Mouse (Mus musculus): ENCODE measurements around the gene Csrp1. TPM values are rescaled to one million over a fixed set of nuclear protein-coding genes. Genes with fewer than 3 reads are reported as not detected.

Gene Csrp1
- total RNA-seq, 2 experiments from 2014 or later, result 262 to 267 TPM

DNA sequence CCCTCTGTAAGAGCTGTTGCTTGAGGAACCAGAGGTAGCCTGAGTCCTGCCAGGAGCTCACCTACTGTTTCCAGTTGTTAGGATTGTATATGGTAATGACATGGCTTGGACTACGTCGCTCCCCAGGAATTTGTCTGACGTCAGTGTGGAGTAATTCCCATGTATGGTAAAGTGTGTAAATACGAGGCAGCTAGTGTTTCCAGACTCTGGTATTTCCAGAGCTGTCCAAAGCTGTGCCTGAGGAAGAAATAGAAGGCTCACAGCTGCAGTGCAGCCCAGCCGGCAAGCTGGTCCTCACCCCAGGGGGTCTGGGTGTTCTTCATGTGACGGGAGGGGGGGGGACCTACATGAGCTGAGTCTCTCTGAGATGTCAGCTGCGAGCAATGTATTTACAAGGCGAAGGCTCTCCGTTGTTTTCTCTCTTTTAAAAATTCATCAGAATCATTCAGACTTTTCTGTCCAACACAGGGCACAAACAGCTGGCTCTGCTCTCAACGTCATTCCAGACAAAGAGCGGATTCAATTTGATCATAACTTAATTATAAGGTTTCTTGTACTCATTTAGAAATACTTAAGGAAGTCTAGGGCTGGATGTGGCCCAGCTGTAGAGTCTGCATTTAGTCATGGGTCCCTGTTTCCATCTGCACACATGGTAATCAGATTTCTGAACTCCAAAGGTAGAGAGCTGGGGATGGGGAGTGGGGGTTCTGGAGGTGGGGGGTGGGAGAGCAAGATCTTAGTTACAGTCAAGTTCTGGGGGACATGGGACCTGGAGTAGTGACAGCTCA lies 12.2 kb downstream of the Csrp1 start:
- DNase-seq, result peak; percentile 66

DNA sequence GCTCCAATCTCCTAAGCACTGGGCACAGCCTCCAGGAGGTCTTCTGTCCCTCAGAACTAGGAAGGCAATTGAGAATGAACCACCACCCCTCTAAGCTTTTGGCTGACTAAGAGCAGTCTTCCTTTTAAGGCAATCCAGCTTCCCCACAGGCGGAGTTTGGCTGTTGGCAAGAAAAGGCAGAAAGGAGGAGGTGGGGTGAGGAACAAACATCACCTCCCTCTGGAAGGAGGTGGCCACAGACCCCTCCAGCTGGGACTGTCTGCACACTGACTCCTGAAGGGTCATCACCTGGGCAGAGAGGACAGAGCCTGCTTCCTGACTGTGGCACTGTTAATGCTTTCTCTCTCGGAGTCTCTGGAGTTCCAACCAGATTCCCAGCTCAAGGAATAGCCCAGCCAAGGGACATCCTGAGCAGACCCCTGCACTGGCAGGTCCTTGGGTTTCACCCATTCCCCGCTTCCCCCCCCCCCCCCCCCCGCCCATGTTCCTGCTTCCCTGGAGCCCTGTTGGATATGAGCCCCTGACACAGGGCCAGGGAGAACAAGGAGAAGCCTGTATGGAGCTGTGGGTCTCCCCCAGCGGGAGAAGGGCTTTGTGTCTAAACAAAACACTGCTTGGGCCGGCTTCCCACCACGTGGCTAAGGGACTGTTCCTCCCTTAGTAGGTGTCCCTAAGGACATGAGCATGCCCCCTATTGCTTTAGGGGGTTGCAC lies 14.5 kb downstream of the Csrp1 start:
- peak; percentile 67 for DNase-seq

- no peak for DNase-seq
Measured at GRCm38 (mm10) chr1:135735460-135735859, 15.6 kb downstream of the Csrp1 start.

DNA sequence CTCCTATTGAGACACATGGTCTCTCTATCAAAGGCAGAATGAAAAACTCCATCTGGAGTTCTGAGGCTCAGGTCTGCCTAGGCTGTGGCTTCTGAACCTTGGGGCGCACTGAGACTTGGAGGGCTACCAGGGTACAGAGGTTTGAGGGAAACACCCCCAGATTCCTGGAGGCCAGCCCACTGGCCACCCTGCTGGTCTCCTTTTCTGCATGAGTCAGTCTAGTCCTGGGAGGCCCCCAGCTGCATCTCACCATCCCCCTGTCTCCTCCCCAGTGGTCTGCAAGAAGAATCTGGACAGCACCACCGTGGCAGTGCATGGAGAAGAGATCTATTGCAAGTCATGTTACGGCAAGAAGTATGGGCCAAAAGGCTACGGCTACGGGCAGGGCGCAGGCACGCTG lies 25.1 kb downstream of the Csrp1 start:
- DNase-seq, result no peak

GRCm38 (mm10) chr1:135746248-135746647 lies 26.4 kb downstream of the Csrp1 start:
- no peak for DNase-seq

- DNase-seq, result peak; percentile 98
Measured at GRCm38 (mm10) chr1:135752737-135753348, 33.0 kb downstream of the Csrp1 start.

DNA sequence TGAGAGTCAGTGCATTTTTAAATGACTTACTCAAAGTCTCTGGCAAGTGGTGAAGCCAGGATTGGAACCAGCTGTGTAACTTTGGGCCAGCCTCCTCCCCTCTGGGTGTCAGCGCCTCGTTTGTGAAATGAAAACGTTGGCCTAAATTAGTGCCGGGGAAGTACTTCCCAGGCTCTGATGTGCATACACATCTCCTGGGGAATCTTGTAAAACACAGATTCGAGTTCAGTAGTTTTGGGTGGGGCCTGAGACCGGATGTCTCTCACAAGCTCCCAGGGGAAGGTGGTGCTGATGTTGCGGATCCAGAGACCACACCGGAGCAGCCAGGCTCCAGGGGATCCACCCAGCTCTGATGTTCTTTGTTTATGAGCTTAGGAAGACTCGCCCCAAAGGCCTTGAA lies 35.4 kb downstream of the Csrp1 start:
- DNase-seq, result peak; percentile 66

DNA sequence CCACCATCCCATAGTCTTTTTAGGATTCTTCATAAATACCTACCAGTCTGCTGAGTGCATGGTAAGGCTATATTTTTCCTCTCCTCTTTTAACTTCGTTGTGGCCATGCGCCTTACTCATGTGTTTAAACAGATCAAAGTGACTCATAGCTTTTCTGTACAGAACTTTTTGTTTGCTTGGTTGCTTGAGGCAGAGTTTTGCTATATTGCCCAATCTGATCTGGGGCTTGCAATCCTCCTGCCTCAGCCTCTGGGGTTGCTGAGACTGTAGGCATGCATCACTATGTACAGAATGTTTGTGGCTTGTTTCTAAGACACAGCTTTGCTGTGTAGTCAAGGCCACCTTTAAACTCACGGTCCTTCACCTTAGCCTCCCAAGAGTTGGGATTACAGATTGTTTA lies 36.1 kb downstream of the Csrp1 start:
- no peak for DNase-seq

DNA sequence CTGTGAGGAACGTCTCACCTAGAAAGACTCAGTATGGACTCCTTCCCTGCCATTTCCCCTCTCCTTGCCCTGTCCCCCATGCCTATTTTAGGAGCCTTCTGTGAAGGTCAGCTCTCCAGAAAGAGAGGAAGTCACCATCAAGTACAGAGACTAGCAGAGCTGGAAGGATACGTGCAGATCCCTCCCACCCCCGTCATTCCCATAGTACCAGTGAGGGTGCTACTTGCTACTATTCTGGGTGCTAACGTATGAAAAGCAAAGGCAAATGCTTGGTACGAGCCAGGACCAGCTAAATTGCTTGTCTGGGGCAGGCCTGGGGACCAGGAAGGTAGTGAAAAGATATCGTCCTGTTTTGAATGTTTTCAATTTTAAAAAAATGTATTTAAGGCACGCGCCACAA lies 37.4 kb downstream of the Csrp1 start:
- DNase-seq, result no peak

DNA sequence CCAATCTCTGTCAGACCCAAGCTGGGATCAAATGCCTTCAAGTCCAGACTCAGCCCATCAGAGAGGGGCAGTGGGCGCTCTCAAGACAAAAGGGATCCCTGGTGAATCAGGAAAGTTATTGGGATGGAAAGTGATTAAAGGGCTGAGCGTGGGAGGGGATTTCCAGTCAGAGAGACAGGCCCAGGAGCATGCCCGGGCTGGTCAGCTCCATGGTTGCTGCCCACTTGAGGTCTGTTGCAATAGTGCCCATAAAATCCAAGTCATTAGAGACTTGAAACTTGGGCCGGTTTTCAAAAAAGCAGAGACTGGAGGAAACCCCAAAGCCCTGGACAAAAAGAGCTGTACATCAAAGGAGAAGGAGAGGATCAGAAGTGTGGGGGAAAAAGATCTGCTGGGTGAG lies 39.8 kb downstream of the Csrp1 start:
- DNase-seq, result no peak

- no peak for DNase-seq
Measured at GRCm38 (mm10) chr1:135760216-135760615, 40.4 kb downstream of the Csrp1 start.

DNA sequence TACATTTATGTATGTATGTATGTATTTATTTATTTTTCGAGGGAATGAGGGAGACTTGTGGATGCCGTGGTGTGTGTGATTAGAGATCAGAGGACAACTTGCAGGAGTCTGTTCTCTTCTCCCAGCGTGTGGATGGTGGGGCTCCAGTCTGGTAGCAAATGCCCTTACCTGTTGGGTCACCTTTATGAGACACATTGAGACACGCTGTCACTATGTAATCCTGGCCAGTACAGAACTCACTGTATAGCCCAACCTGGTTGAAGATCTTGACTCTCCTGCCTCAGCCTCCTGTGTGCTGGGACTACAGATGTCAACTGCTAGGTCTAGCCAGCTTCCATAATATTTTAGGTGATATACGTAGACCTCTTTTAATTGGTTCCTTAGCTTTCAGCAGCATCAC lies 41.9 kb downstream of the Csrp1 start:
- DNase-seq, result no peak

DNA sequence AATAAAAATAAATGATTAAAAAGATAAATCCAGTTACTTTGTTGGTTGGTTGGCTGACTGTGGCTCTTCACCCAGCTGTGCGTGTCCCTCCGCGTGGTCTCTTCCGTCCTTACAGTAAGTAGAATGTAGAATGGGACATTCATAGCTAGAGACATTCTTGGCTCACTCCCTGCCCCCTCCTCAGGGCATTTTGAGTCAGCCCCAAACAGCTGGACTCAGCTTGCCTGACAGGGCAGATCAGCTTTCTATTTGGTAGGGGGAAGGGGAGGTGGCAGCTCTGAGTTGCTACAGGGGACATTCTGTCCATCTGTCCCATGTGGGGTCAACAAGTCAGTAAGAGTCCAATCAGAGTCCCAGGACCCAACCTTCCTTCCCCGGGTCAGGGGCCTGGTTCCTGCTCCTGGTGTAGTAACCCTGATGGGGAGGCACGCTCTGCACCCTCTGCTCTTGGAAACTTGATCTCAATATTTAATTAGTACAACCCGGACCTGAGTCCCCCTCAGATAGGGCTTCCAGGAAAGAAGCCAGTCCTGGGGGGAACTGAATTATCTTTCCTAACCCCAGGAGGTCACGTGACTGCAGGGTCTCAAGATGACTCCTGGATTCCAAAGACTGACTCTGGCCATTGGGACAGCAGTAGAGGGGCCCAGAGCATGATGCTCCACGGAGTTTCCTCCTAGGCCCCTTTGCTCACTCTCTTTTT lies 43.8 kb downstream of the Csrp1 start:
- peak; percentile 54 for DNase-seq

DNA sequence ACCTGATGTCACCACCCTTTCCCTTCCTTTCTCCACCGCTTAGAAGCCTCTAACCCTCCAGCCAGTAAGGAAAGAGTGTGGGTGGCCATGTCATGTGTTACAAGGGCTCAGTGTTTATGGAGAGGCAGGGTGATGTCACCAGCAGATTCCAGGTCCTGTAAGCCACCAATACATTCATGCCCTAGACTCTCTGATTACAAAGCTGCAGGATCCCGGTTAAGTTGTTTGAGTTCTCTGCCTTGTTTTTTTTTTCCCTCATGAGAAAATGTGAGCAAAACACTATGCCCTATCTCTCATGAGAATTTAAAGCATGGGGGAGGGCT lies 44.3 kb downstream of the Csrp1 start:
- DNase-seq, result no peak

GRCm38 (mm10) chr1:135765645-135766591 lies 46.1 kb downstream of the Csrp1 start, which contains the start of gene Phlda3:
Phlda3 (plus strand) TSS chr1:135766119.
- peak; percentile 89 for DNase-seq

- DNase-seq, result no peak
Measured at GRCm38 (mm10) chr1:135766592-135767306, 46.9 kb downstream of the Csrp1 start.

DNA sequence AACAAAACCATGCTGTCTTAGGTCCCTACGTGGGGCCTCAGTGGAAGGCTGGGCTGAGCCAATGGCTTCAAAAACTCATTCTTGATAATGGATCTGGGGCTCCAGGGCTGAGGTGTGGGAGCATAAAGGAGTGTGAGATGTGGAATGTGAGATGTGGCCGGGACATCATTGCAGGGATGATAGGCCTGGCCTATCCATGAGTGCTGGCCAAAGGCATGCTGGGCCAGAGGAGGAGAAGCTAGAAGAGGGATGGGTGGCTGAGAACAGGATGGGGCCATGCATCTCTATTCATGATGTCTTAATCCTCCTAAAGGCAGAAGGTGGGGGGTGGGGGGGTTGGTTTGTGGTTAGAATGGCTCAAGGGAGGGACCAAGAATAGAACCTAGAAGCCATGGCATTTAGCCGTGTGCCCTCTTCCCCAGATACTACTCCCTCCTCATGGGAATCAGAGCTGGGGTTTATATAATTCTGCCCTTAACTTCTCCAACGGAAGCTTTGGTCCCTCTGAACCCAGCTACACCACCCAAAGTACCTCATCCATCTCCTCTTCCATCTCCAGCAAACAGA lies 47.5 kb downstream of the Csrp1 start:
- no peak for DNase-seq

- DNase-seq, result no peak
Measured at GRCm38 (mm10) chr1:135768400-135768799, 48.5 kb downstream of the Csrp1 start.

DNA sequence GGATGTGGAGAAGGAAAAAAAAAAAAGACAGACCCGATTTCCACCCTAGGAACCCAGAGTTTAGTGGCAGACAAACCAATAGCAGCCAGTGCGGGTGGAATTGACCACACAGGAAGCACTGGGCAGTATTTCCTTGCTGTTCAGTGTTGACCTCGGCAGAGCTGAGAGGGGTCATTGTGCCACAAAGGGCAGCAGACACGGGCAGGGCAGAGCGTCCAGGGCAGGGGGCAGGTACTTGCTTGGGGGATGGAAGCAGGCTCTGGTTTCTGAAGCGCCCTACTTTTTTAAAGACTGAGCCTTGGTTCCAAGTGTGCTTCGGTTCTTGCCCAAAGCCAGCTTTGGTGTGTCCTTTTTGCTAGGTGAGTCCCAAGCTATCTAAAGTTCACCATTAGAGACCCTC lies 50.4 kb downstream of the Csrp1 start:
- DNase-seq, result no peak

DNA sequence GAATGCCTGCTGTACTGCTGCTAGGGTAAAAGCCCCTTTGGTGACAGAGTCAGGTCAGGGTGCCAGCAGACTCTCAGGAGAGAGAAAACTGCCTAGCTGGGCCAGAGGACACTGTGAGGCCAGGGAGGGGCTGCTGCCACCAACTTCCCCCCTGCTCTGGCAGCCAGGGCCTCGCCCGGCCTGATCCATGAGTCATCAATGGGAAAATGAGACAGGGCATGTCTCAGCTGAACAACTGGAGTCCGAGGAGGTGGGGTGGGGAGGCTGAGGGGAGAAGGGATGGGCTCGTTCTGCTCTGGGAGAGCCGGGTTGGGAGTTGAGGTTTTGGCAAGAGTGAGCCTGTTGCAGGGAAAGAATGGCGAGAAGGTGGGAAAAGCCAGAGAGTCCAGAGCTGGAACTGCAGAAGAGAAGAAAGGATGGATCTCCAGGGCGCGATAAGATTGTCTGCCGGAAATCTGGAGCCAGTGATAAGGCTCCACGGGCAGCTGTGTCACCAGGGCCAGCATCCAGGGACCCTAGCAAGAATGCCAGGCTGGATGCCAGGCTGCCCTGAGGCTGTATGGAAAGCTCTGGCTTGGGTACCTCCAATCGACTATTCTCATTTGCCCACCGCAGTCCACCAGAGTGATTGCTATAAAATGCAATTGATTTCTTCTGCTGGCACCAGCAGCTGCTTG lies 51.2 kb downstream of the Csrp1 start:
- DNase-seq, result peak; percentile 67
